Mouse (Mus musculus): ENCODE results near the gene Gcnt4. TPM values are rescaled to one million over a fixed set of nuclear protein-coding genes. Genes with fewer than 3 reads are reported as not detected.

Gene Gcnt4
- not detected in 2 replicates for polyA plus RNA-seq (2012)

- TF ChIP-seq GATA1 (IDR thresholded peaks at IDR 0.05; ENCODE audit: low read length), result no peak
Measured at GRCm38 (mm10) chr13:96923999-96924961, at the start of gene Gcnt4. TSS of gene Gcnt4 (plus strand) at chr13:96924689.

GRCm38 (mm10) chr13:96878220-96879057, 46.0 kb upstream of the Gcnt4 start:
- no peak for TF ChIP-seq GATA1 (IDR thresholded peaks at IDR 0.05; ENCODE audit: low read length)

GRCm38 (mm10) chr13:96884534-96884933, 40.0 kb upstream of the Gcnt4 start:
- no peak for TF ChIP-seq GATA1 (IDR thresholded peaks at IDR 0.05; ENCODE audit: low read length)

GRCm38 (mm10) chr13:96889985-96890384, 34.5 kb upstream of the Gcnt4 start:
- TF ChIP-seq GATA1 (IDR thresholded peaks at IDR 0.05; ENCODE audit: low read length), result no peak

- no peak for TF ChIP-seq GATA1 (IDR thresholded peaks at IDR 0.05; ENCODE audit: low read length)
Measured at GRCm38 (mm10) chr13:96895144-96895543, 29.3 kb upstream of the Gcnt4 start.

GRCm38 (mm10) chr13:96906717-96907116, 17.8 kb upstream of the Gcnt4 start:
- TF ChIP-seq GATA1 (IDR thresholded peaks at IDR 0.05; ENCODE audit: low read length), result no peak

- no peak for TF ChIP-seq GATA1 (IDR thresholded peaks at IDR 0.05; ENCODE audit: low read length)
Measured at GRCm38 (mm10) chr13:96911202-96911601, 13.3 kb upstream of the Gcnt4 start.

- TF ChIP-seq GATA1 (IDR thresholded peaks at IDR 0.05; ENCODE audit: low read length), result no peak
Measured at GRCm38 (mm10) chr13:96924985-96925745, 676 bp downstream of the Gcnt4 start.

- TF ChIP-seq GATA1 (IDR thresholded peaks at IDR 0.05; ENCODE audit: low read length), result no peak
Measured at GRCm38 (mm10) chr13:96925991-96926725, 1.7 kb downstream of the Gcnt4 start.

GRCm38 (mm10) chr13:96927781-96928180, 3.3 kb downstream of the Gcnt4 start:
- TF ChIP-seq GATA1 (IDR thresholded peaks at IDR 0.05; ENCODE audit: low read length), result no peak

GRCm38 (mm10) chr13:96928432-96929039, 4.0 kb downstream of the Gcnt4 start:
- TF ChIP-seq GATA1 (IDR thresholded peaks at IDR 0.05; ENCODE audit: low read length), result no peak

- TF ChIP-seq GATA1 (IDR thresholded peaks at IDR 0.05; ENCODE audit: low read length), result no peak
Measured at GRCm38 (mm10) chr13:96932745-96933144, 8.3 kb downstream of the Gcnt4 start.

GRCm38 (mm10) chr13:96933367-96933766, 8.9 kb downstream of the Gcnt4 start:
- TF ChIP-seq GATA1 (IDR thresholded peaks at IDR 0.05; ENCODE audit: low read length), result no peak

GRCm38 (mm10) chr13:96936173-96936777, 11.8 kb downstream of the Gcnt4 start:
- no peak for TF ChIP-seq GATA1 (IDR thresholded peaks at IDR 0.05; ENCODE audit: low read length)

Measured in G1E-ER4 (cell line).